Mouse (Mus musculus): ENCODE results near the gene Mr1. TPM values are rescaled to one million over a fixed set of nuclear protein-coding genes. Genes with fewer than 3 reads are reported as not detected.

Mr1 gene
- 25.0 TPM for polyA plus RNA-seq (2014; fragmentation: Illumina TruSeq; extraction: RNeasy Lipid Tissue Mini Kit (QIAGEN cat#74804); ENCODE audit: low read depth, low replicate concordance)

GRCm38 (mm10) chr1:155146572-155146980, at the start of gene Mr1:
Mr1 (minus strand) TSS chr1:155146814.

GRCm38 (mm10) chr1:155158141-155158969, 11.7 kb upstream of the Mr1 start, which contains the start of gene Stx6:
Stx6 (plus strand) TSS chr1:155158715.

GRCm38 (mm10) chr1:155099280-155099848, 47.2 kb downstream of the Mr1 start, which contains the start of gene Ier5:
Ier5 (minus strand) TSS chr1:155099636.

Other genes with a start within 250 kb of the Mr1 start
- 10.1 TPM for gene Ier5, start 47.2 kb downstream of the Mr1 start, polyA plus RNA-seq (2014; fragmentation: Illumina TruSeq; extraction: RNeasy Lipid Tissue Mini Kit (QIAGEN cat#74804); ENCODE audit: low read depth, low replicate concordance)
- 39.0 TPM for gene Stx6, start 11.9 kb upstream of the Mr1 start, polyA plus RNA-seq (2014; fragmentation: Illumina TruSeq; extraction: RNeasy Lipid Tissue Mini Kit (QIAGEN cat#74804); ENCODE audit: low read depth, low replicate concordance)
- 33.5 TPM for gene BC034090, start 97.6 kb upstream of the Mr1 start, polyA plus RNA-seq (2014; fragmentation: Illumina TruSeq; extraction: RNeasy Lipid Tissue Mini Kit (QIAGEN cat#74804); ENCODE audit: low read depth, low replicate concordance)